Mouse (Mus musculus): ENCODE results near the gene Supt4a. TPM values are rescaled to one million over a fixed set of nuclear protein-coding genes. Genes with fewer than 3 reads are reported as not detected.

The Supt4a gene
- polyA plus RNA-seq, 1 experiment from 2014 or later = 158 TPM

- Histone ChIP-seq H3K36me3 (peaks cover 36% of the 10 kb centered on the region), H3K27me3 (no peaks in the 10 kb centered on the region), H3K9ac (no peak overlapping the region), H3K4me2 (replicated peaks) (no peak overlapping the region), H3K27ac (no peak overlapping the region), H3K4me1 (no peaks in the 10 kb centered on the region; the same call in 1 of the 2 replicates), H3K4me3 (no peak overlapping the region), H3K9me3 (no peaks in the 10 kb centered on the region)
- no peak for ATAC-seq (ENCODE audit: insufficient number of reproducible peaks, insufficient read depth, low FRiP score, low TSS enrichment)
- 81% methylated on average over 9 of the region's 9 CpGs for WGBS
Observed at GRCm38 (mm10) chr11:87745632-87746555, 8.5 kb downstream of the Supt4a start.

- H3K4me2 ChIP-seq (replicated peaks) = no peak overlapping the region
- H3K4me1 ChIP-seq = no peaks in the 10 kb centered on the region; the same call in 1 of the 2 replicates
- no peak overlapping the region for H3K9ac ChIP-seq
- H3K27ac ChIP-seq = no peak overlapping the region
- no peaks in the 10 kb centered on the region for H3K27me3 ChIP-seq
- H3K4me3 ChIP-seq = no peak overlapping the region
- no peak for ATAC-seq (ENCODE audit: insufficient number of reproducible peaks, insufficient read depth, low FRiP score, low TSS enrichment)
- H3K9me3 ChIP-seq = no peaks in the 10 kb centered on the region
- WGBS = 89% methylated on average over 4 of the region's 5 CpGs
- H3K36me3 ChIP-seq = peaks cover 27% of the 10 kb centered on the region
Observed at GRCm38 (mm10) chr11:87747312-87747711, 10.0 kb downstream of the Supt4a start.

- Histone ChIP-seq H3K36me3 (peaks cover 24% of the 10 kb centered on the region), H3K4me3 (no peak overlapping the region), H3K27ac (no peak overlapping the region), H3K27me3 (no peaks in the 10 kb centered on the region), H3K4me1 (no peaks in the 10 kb centered on the region; the same call in 1 of the 2 replicates), H3K4me2 (replicated peaks) (no peak overlapping the region), H3K9me3 (no peaks in the 10 kb centered on the region), H3K9ac (no peak overlapping the region)
- WGBS = 91% methylated on average over 7 of the region's 7 CpGs
- no peak for ATAC-seq (ENCODE audit: insufficient number of reproducible peaks, insufficient read depth, low FRiP score, low TSS enrichment)
Observed at GRCm38 (mm10) chr11:87747716-87748115, 10.4 kb downstream of the Supt4a start.

GRCm38 (mm10) chr11:87748132-87749119 is 11.1 kb downstream of the Supt4a start:
- ATAC-seq (ENCODE audit: insufficient number of reproducible peaks, insufficient read depth, low FRiP score, low TSS enrichment) = no peak
- no peak overlapping the region for H3K27ac ChIP-seq
- no peaks in the 10 kb centered on the region for H3K27me3 ChIP-seq
- no peaks in the 10 kb centered on the region for H3K9me3 ChIP-seq
- H3K9ac ChIP-seq = no peak overlapping the region
- no peak overlapping the region for H3K4me3 ChIP-seq
- H3K36me3 ChIP-seq = peaks cover 19% of the 10 kb centered on the region
- no peak overlapping the region for H3K4me2 ChIP-seq (replicated peaks)
- 39% methylated on average over 19 of the region's 19 CpGs for WGBS
- H3K4me1 ChIP-seq = no peaks in the 10 kb centered on the region; the same call in 1 of the 2 replicates

- H3K27ac ChIP-seq = no peak overlapping the region
- H3K9ac ChIP-seq = no peak overlapping the region
- no peak overlapping the region for H3K4me3 ChIP-seq
- no peak overlapping the region for H3K4me2 ChIP-seq (replicated peaks)
- no peaks in the 10 kb centered on the region for H3K9me3 ChIP-seq
- H3K27me3 ChIP-seq = no peaks in the 10 kb centered on the region
- WGBS = 57% methylated on average over 18 of the region's 18 CpGs
- ATAC-seq (ENCODE audit: insufficient number of reproducible peaks, insufficient read depth, low FRiP score, low TSS enrichment) = no peak
- peaks cover under 1% of the 10 kb centered on the region; the same call in 1 of the 2 replicates for H3K4me1 ChIP-seq
- H3K36me3 ChIP-seq = peaks cover 12% of the 10 kb centered on the region
Observed at GRCm38 (mm10) chr11:87749192-87750042, 12.1 kb downstream of the Supt4a start.

GRCm38 (mm10) chr11:87750043-87750421 is 12.7 kb downstream of the Supt4a start:
- no peak overlapping the region for H3K4me2 ChIP-seq (replicated peaks)
- 87% methylated on average over 11 of the region's 11 CpGs for WGBS
- H3K4me3 ChIP-seq = no peak overlapping the region
- H3K27ac ChIP-seq = no peak overlapping the region
- H3K36me3 ChIP-seq = peaks cover 5% of the 10 kb centered on the region
- no peaks in the 10 kb centered on the region for H3K27me3 ChIP-seq
- H3K9me3 ChIP-seq = no peaks in the 10 kb centered on the region
- ATAC-seq (ENCODE audit: insufficient number of reproducible peaks, insufficient read depth, low FRiP score, low TSS enrichment) = no peak
- no peak overlapping the region for H3K9ac ChIP-seq
- peaks cover 5% of the 10 kb centered on the region; the same call in 1 of the 2 replicates for H3K4me1 ChIP-seq

- Histone ChIP-seq H3K27ac (no peak overlapping the region), H3K4me2 (replicated peaks) (no peak overlapping the region), H3K9ac (no peak overlapping the region), H3K9me3 (no peaks in the 10 kb centered on the region), H3K36me3 (0 out of 2 replicates have a peak, but pooled peaks cover under 1% of the 10 kb centered on the region), H3K27me3 (no peaks in the 10 kb centered on the region), H3K4me3 (no peak overlapping the region), H3K4me1 (peaks cover 5% of the 10 kb centered on the region; the same call in 1 of the 2 replicates)
- 74% methylated on average over 3 of the region's 3 CpGs for WGBS
- no peak for ATAC-seq (ENCODE audit: insufficient number of reproducible peaks, insufficient read depth, low FRiP score, low TSS enrichment)
Observed at GRCm38 (mm10) chr11:87750521-87750920, 13.2 kb downstream of the Supt4a start.

- WGBS = 76% methylated on average over 8 of the region's 8 CpGs
- no peak overlapping the region for H3K27ac ChIP-seq
Observed at GRCm38 (mm10) chr11:87751031-87751430, 13.7 kb downstream of the Supt4a start.

GRCm38 (mm10) chr11:87751491-87751966 is 14.2 kb downstream of the Supt4a start:
- Histone ChIP-seq H3K4me1 (peaks cover 5% of the 10 kb centered on the region; the same call in 1 of the 2 replicates), H3K9me3 (no peaks in the 10 kb centered on the region), H3K27ac (no peak overlapping the region), H3K36me3 (no peaks in the 10 kb centered on the region), H3K9ac (no peak overlapping the region), H3K4me2 (replicated peaks) (no peak overlapping the region), H3K27me3 (no peaks in the 10 kb centered on the region), H3K4me3 (no peak overlapping the region)
- ATAC-seq (ENCODE audit: insufficient number of reproducible peaks, insufficient read depth, low FRiP score, low TSS enrichment) = no peak
- 57% methylated on average over 4 of the region's 4 CpGs for WGBS

More at GRCm38 (mm10) chr11:87751031-87751430, 13.7 kb downstream of the Supt4a start:
- no peak for ATAC-seq (ENCODE audit: insufficient number of reproducible peaks, insufficient read depth, low FRiP score, low TSS enrichment)
- Histone ChIP-seq H3K36me3 (no peaks in the 10 kb centered on the region), H3K27me3 (no peaks in the 10 kb centered on the region), H3K9ac (no peak overlapping the region), H3K9me3 (no peaks in the 10 kb centered on the region), H3K4me1 (peaks cover 5% of the 10 kb centered on the region; the same call in 1 of the 2 replicates), H3K4me3 (no peak overlapping the region), H3K4me2 (replicated peaks) (no peak overlapping the region)

GRCm38 (mm10) chr11:87752307-87752706 is 15.0 kb downstream of the Supt4a start:
- H3K4me2 ChIP-seq (replicated peaks) = no peak overlapping the region
- no peaks in the 10 kb centered on the region for H3K9me3 ChIP-seq
- H3K9ac ChIP-seq = no peak overlapping the region
- no peaks in the 10 kb centered on the region for H3K36me3 ChIP-seq
- no peak overlapping the region for H3K27ac ChIP-seq
- peaks cover 5% of the 10 kb centered on the region; the same call in 1 of the 2 replicates for H3K4me1 ChIP-seq
- WGBS = 81% methylated on average over 1 of the region's 1 CpGs
- H3K4me3 ChIP-seq = no peak overlapping the region
- H3K27me3 ChIP-seq = no peaks in the 10 kb centered on the region
- no peak for ATAC-seq (ENCODE audit: insufficient number of reproducible peaks, insufficient read depth, low FRiP score, low TSS enrichment)

Data from embryonic facial prominence, embryonic 12.5 days (tissue).